In the genomic region with DNA sequence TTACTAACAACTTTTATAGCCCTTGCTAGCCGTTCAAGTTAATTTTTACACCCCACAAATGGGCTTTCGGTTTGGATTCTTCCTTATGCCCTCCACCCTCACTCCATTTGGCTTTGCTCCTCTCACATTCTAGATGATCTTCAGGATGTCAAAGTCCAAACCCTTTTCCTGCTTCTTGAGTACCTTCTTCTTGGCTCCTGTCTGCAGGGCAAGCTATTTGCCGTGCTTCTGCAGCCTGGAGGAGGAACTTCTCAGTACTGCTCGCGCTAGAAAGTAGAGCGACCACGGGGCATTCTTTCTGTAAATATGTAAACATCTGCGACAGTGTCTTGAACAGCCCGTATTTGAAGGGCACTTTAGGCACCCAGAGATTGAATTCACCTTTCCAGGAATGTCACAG, we compare ENCODE assay signal across 8 mouse cellular contexts. TPM values are rescaled to one million over a fixed set of nuclear protein-coding genes. Genes with fewer than 3 reads are reported as not detected.
A peak's percentile ranks its signal among the peaks of the same experiment; 100 is the strongest.
DNase-seq lines count a peak whose midpoint lies in the region; TF ChIP-seq lines count a peak whose summit lies in the region.

No protein-coding gene starts in this region.

- peak overlapping the region; percentile 32 for H3K4me3 ChIP-seq in embryonic fibroblast, embryonic 13.5 days (ENCODE audit: insufficient read depth, low read length)
- peak overlapping the region; percentile 61; the same call in 1 of the 2 replicates for H3K4me3 ChIP-seq in kidney, adult 2 months (ENCODE audit: insufficient read depth, low read depth, low read length)

- peaks cover 2% of the 10 kb centered on the region; the same call in 1 of the 2 replicates for H3K4me1 ChIP-seq in embryonic fibroblast, embryonic 13.5 days (ENCODE audit: control insufficient read depth, insufficient read depth, low read length)
- no peaks in the 10 kb centered on the region for H3K4me1 ChIP-seq in kidney, adult 2 months (ENCODE audit: control insufficient read depth, insufficient read depth, low read length)

- TF ChIP-seq CTCF in embryonic fibroblast, embryonic 13.5 days (IDR thresholded peaks at IDR 0.05; ENCODE audit: borderline replicate concordance, insufficient read depth, low read length), result no peak
- no peak for TF ChIP-seq CTCF in kidney, adult 2 months (conservative IDR thresholded peaks at IDR 0.05; ENCODE audit: insufficient read depth, insufficient read length, low read depth, low read length)

- H3K27ac ChIP-seq in embryonic fibroblast, embryonic 13.5 days (ENCODE audit: insufficient read depth, low read length), result no peak overlapping the region
- H3K27ac ChIP-seq in kidney, adult 2 months (ENCODE audit: insufficient read depth, low read depth, low read length), result no peak overlapping the region

- 2% methylated on average over 9 of the region's 9 CpGs for WGBS in kidney, adult 2 months

- no peak for TF ChIP-seq POLR2A in embryonic fibroblast, embryonic 13.5 days (IDR thresholded peaks at IDR 0.05; ENCODE audit: low read depth, low read length)
- no peak for TF ChIP-seq POLR2A in kidney, adult 2 months (IDR thresholded peaks at IDR 0.05; ENCODE audit: low read depth, low read length)

- DNase-seq in retina, embryonic 14.5 days (ENCODE audit: low spot score), result peak; percentile 20
- no peak for DNase-seq in retina, postnatal 1 day
- peak; percentile 43 for DNase-seq in kidney, adult 2 months
- DNase-seq in mesoderm, embryonic 11.5 days (ENCODE audit: low read depth, low spot score), result peak; percentile 13
- DNase-seq in urinary bladder, adult 18-20 months (ENCODE audit: low spot score in 2 of 2), result no peak
- no peak for DNase-seq in adrenal gland, postnatal 4 days (ENCODE audit: low spot score in 2 of 2)
- no peak for DNase-seq in frontal cortex, postnatal 14 days (ENCODE audit: low spot score in 2 of 2)

- no peaks in the 10 kb centered on the region for H3K27me3 ChIP-seq in kidney, adult 2 months (replicated peaks; ENCODE audit: control insufficient read depth, insufficient read depth, low read length)

- H3K36me3 ChIP-seq in kidney, adult 2 months (ENCODE audit: control insufficient read depth, insufficient read depth, low read length), result no peaks in the 10 kb centered on the region

RNA-seq across cellular contexts. Expression of gene Agpat4, which starts 0.4 kb away (rescaled TPM):
- 34.4 and 37.0 TPM in 2 replicates for polyA plus RNA-seq in embryonic fibroblast, embryonic 13.5 days (2011; ENCODE audit: insufficient read length, low read depth, missing spikeins)
- polyA plus RNA-seq in kidney, adult 2 months (2012; rRNA removed), result 7.1 and 7.4 TPM in 2 replicates
- total RNA-seq in adrenal gland, postnatal 4 days (2021), result 10 to 100 TPM; 26.0 to 26.4 TPM

Comparison
In these comparisons a context has a peak if more than half of its experiments do, and no peak if none do; other contexts are left out.
1. DNase-seq: peak in retina, embryonic 14.5 days (single experiment), kidney, adult 2 months (single experiment) and mesoderm, embryonic 11.5 days (single experiment); none in retina, postnatal 1 day (single experiment), urinary bladder, adult 18-20 months (0 of 2), adrenal gland, postnatal 4 days (0 of 2) and frontal cortex, postnatal 14 days (0 of 2).